Mouse (Mus musculus) C2C12 (cell line): ENCODE results near the gene Erbin. TPM values are rescaled to one million over a fixed set of nuclear protein-coding genes. Genes with fewer than 3 reads are reported as not detected.
A peak's percentile ranks its signal among the peaks of the same experiment; 100 is the strongest.

Experiments
- H3K27me3 ChIP-seq: one replicate; pipeline ENCODE4 v1.6.1; 2011; ENCODE audit not compliant: control insufficient read depth, insufficient read depth, insufficient read length
- H3K36me3 ChIP-seq: one replicate; pipeline ENCODE4 v1.6.1; 2011; ENCODE audit not compliant: control insufficient read depth, insufficient read depth
- H3K4me3 ChIP-seq: one replicate; pipeline ENCODE4 v1.5.1; 2011; ENCODE audit warnings: mild to moderate bottlenecking, control low read depth; ENCODE audit not compliant: poor library complexity, insufficient read depth, severe bottlenecking
- H3K79me2 ChIP-seq: one replicate; pipeline ENCODE4 v1.6.1; 2011; ENCODE audit not compliant: control insufficient read depth, insufficient read depth
- H3K79me3 ChIP-seq: one replicate; pipeline ENCODE4 v1.6.1; 2011; ENCODE audit warnings: low read depth, control low read depth
- H3ac ChIP-seq: one replicate; pipeline ENCODE3; 2011; ENCODE audit warnings: low read depth; ENCODE audit not compliant: control insufficient read depth, insufficient read length
- CEBPB ChIP-seq: IDR thresholded peaks from one replicate; pipeline ENCODE4 v1.6.1; 2011; ENCODE audit warnings: low read depth, mild to moderate bottlenecking, control low read depth, moderate library complexity
- CTCF ChIP-seq: IDR thresholded peaks from one replicate; pipeline ENCODE4 v1.5.1; 2011; ENCODE audit not compliant: control insufficient read depth, insufficient read depth, insufficient read length
- FOSL1 ChIP-seq: IDR thresholded peaks from one replicate; pipeline ENCODE4 v1.8.0; 2011; ENCODE audit warnings: mild to moderate bottlenecking, low read length; ENCODE audit not compliant: poor library complexity, insufficient read depth, severe bottlenecking
- MAX ChIP-seq: IDR thresholded peaks from one replicate; pipeline ENCODE4 v1.6.1; 2011; ENCODE audit warnings: mild to moderate bottlenecking, control low read depth
- MYOD1 ChIP-seq: IDR thresholded peaks from one replicate; pipeline ENCODE4 v1.6.1; 2011; ENCODE audit warnings: low read depth; ENCODE audit not compliant: control insufficient read depth, insufficient read length
- MYOG ChIP-seq: IDR thresholded peaks from one replicate; pipeline ENCODE4 v1.6.1; 2011; ENCODE audit not compliant: control insufficient read depth, insufficient read length; ENCODE audit errors: extremely low read depth
- USF1 ChIP-seq: IDR thresholded peaks from one replicate; pipeline ENCODE4 v1.6.1; 2011; ENCODE audit warnings: low read depth, mild to moderate bottlenecking, control low read depth, moderate library complexity
- long read RNA-seq, 2 experiments: library from polyadenylated mRNA; unstranded; transcript quantifications; one replicate each; pipeline ENCODE4 v2.0.0; 2019 to 2020
- polyA plus RNA-seq: library from polyadenylated mRNA; unstranded; fragments of >200 nt; fragmentation: generic; extraction: Trizol; gene quantifications from one replicate; pipeline ENCODE4 v1.2.1, GENCODE M21; 2012; ENCODE audit warnings: missing spikeins

Gene Erbin
- polyA plus RNA-seq = 7.5 TPM
- long read RNA-seq, experiment 1, partial matches to known transcripts = 8 of 9 reads
- long read RNA-seq, experiment 1, other reads (novel, unspliced or antisense) = 1 of 9 reads
- long read RNA-seq, experiment 2, full-length matches to known transcripts = 14 of 33 reads
- long read RNA-seq, experiment 2, partial matches to known transcripts = 17 of 33 reads
- long read RNA-seq, experiment 2, other reads (novel, unspliced or antisense) = 2 of 33 reads

DNA sequence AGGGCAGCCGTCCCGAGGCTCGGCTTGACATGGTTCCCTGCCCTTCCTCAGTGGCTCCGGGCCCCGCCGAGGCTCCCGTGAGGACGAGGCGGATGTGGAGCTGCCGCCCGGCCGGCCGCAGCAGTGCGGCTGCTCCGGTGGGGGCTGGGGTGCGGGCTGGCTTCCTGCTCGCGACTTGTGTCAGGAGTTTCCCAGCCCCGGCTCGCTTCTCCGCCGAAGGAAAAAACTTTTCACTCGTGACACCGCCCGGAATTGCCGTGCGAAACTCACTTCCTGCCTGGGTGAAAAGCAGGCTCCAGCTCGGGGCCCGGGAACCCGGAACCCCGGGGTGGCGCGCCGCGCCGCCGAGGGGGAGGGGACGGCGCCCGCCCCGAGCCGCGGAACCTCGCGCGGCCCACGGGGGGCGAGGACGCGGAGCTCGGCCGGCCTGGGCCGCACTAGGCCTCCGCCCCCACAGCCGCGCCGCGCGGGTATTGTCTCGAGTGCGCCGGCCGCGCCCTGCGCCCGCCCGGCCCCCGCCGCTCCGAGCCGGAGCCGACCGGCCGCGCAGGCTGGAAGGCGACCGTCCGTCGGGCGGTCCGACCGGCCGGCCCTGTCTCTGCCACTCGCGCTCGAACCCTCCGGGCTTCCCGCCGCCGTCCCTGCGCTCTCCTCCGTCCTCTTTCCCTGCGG lies at the start of gene Erbin:
TSS of gene Erbin (minus strand) at position 254 of the 672 bp plus-strand sequence.
- peaks cover 49% of the 10 kb centered on the region for H3K79me2 ChIP-seq
- H3ac ChIP-seq = peak within 1 kb of the TSS; percentile 99
- H3K36me3 ChIP-seq = no peaks in the 10 kb centered on the region
- peak within 1 kb of the TSS; percentile 55 for H3K4me3 ChIP-seq
- no peaks in the 10 kb centered on the region for H3K27me3 ChIP-seq
- TF ChIP-seq CEBPB = no peak
- no peak for TF ChIP-seq MYOD1
- no peak for TF ChIP-seq MYOG
- TF ChIP-seq FOSL1 = no peak
- TF ChIP-seq MAX = no peak
- no peak for TF ChIP-seq CTCF
- TF ChIP-seq USF1 = no peak
- H3K79me3 ChIP-seq = peaks cover 44% of the 10 kb centered on the region

DNA sequence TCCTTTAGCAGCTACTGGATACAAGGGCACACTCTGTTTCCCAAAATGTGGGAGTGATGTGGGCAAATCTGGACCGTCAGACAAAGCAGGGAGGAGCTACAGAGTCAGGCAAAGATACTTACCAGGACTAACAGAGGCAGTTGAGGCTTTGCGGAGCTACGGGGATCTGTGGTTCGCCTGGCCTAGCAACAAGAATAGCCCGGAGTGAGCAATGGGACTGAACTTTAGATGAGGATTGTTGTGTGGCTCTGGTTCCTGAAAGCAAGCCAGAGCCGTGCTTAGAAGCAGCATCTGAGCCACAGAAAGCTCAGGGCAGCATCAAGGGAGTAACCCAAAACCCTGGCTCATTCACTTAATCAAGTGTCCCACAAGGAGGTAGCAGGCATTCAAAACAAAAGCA lies 49.6 kb upstream of the Erbin start:
- Histone ChIP-seq H3K79me3 (no peaks in the 10 kb centered on the region), H3ac (no peak overlapping the region), H3K4me3 (no peak overlapping the region), H3K27me3 (no peaks in the 10 kb centered on the region), H3K79me2 (no peaks in the 10 kb centered on the region), H3K36me3 (no peaks in the 10 kb centered on the region)
- TF ChIP-seq USF1 (no peak), CTCF (no peak)

GRCm38 (mm10) chr13:103967987-103968386 lies 47.7 kb upstream of the Erbin start:
- Histone ChIP-seq H3K79me3 (no peaks in the 10 kb centered on the region), H3K27me3 (no peaks in the 10 kb centered on the region), H3K79me2 (no peaks in the 10 kb centered on the region), H3K36me3 (no peaks in the 10 kb centered on the region), H3ac (no peak overlapping the region), H3K4me3 (no peak overlapping the region)
- TF ChIP-seq MAX = no peak
- TF ChIP-seq MYOG = no peak

- Histone ChIP-seq H3K36me3 (no peaks in the 10 kb centered on the region), H3K79me3 (no peaks in the 10 kb centered on the region)
- TF ChIP-seq CEBPB = no peak
- TF ChIP-seq USF1 = no peak
- TF ChIP-seq MYOG = no peak
- TF ChIP-seq CTCF = no peak
- TF ChIP-seq MYOD1 = no peak
- no peak for TF ChIP-seq FOSL1
- no peak for TF ChIP-seq MAX
Measured at GRCm38 (mm10) chr13:103966696-103967215, 46.4 kb upstream of the Erbin start.

DNA sequence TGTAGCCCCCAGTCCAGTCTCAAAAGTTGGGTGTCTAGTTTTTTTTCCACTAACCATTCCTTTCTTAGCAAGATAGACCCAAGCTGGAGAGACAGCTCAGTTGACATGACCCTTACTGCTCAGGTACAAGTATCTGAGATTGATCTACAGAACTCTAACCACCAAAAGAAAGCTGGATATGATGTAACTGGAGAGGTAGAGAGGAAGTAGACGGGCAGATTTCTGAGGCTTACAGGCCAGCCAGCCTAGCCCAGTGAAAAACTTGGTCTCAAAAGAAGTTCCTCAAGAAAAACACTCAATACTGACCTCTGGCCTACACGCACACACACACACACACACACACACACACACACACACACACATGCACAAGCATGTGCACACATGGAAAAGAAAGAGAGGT lies 44.9 kb upstream of the Erbin start:
- Histone ChIP-seq H3K27me3 (no peaks in the 10 kb centered on the region), H3K4me3 (no peak overlapping the region), H3K79me2 (no peaks in the 10 kb centered on the region), H3K36me3 (no peaks in the 10 kb centered on the region), H3K79me3 (no peaks in the 10 kb centered on the region), H3ac (no peak overlapping the region)
- TF ChIP-seq CEBPB = no peak
- no peak for TF ChIP-seq FOSL1
- TF ChIP-seq MAX = no peak
- TF ChIP-seq MYOG = no peak

More at GRCm38 (mm10) chr13:103966696-103967215, 46.4 kb upstream of the Erbin start:
- H3ac ChIP-seq = no peak overlapping the region
- no peaks in the 10 kb centered on the region for H3K27me3 ChIP-seq
- no peaks in the 10 kb centered on the region for H3K79me2 ChIP-seq
- no peak overlapping the region for H3K4me3 ChIP-seq

DNA sequence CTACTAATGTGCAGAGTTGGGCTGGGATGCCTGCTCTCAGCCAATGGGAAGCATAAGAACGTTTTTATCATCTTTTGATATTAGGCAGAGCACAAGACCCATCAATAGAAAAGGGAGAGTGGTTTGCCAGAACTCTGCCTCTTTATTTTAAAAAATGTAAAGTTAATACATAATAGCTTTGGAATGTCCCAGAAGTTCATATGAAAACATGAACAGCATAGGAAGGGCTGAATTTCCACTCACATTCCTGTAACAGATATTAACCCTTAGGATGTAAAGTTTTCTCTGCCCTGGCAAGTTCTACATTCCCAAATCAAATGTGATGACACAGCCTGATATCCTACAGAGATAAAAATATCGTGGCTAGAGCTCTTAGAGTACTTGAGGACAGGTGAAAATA lies 42.8 kb upstream of the Erbin start:
- H3K4me3 ChIP-seq = no peak overlapping the region
- H3K79me2 ChIP-seq = no peaks in the 10 kb centered on the region
- H3K36me3 ChIP-seq = no peaks in the 10 kb centered on the region
- no peak overlapping the region for H3ac ChIP-seq
- TF ChIP-seq USF1 (no peak), FOSL1 (no peak), MYOD1 (no peak), MAX (no peak), CEBPB (no peak), MYOG (no peak), CTCF (no peak)
- no peaks in the 10 kb centered on the region for H3K79me3 ChIP-seq
- H3K27me3 ChIP-seq = no peaks in the 10 kb centered on the region
